Mouse (Mus musculus): Measurements from ENCODE around the gene Ubald2.

GRCm38 (mm10) chr11:116434287-116434966, 533 bp downstream of the Ubald2 start:
- peak; percentile 15; the same call in 1 of the 2 replicates for TF ChIP-seq POLR2A (IDR thresholded peaks at IDR 0.05; ENCODE audit: low read depth, low read length)
- TF ChIP-seq CTCF (IDR thresholded peaks at IDR 0.05; ENCODE audit: extremely low read depth, insufficient read length, insufficient replicate concordance, low read depth, low read length): no peak
